Mouse (Mus musculus): ENCODE results near the gene Atg4a-ps.

Atg4a-ps gene

DNA sequence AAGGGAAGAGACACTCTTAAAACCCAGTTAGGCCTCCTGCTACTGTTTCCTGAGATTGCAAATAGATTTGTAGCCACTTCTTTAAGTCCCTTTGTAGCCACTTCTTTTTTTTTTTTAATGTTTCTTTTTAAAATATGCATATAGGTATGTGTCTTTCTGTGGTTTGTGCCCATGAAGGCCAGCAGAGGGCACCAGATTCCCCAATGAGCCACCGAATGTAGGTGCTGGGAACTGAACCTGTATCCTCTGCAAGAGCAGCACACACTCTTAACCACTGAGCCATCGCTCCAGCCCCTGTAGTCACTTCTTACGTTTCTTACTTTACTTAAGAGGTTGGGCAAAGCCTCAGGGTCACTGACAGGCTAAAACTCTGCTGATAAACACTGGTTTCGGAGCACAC is 19.4 kb downstream of the Atg4a-ps start:
- no peak for DNase-seq

DNA sequence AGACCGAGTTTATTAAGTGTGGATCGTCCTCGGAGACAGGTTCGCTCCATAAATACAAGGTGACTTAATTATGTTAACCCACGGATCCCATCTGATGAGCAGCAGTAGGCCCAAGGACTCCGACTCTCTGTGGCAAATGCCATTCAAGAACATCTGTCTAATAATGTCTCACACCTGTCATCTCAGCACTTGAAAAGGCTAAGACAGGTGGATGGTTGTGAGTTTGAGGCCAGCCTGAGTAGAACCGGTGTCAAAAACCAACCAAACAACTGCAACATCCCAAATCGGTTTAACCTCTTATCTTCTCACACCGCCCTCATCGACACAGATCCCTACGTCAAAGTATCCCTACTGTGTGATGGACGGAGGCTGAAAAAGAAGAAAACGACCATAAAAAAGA is 20.7 kb downstream of the Atg4a-ps start:
- no peak for DNase-seq

DNA sequence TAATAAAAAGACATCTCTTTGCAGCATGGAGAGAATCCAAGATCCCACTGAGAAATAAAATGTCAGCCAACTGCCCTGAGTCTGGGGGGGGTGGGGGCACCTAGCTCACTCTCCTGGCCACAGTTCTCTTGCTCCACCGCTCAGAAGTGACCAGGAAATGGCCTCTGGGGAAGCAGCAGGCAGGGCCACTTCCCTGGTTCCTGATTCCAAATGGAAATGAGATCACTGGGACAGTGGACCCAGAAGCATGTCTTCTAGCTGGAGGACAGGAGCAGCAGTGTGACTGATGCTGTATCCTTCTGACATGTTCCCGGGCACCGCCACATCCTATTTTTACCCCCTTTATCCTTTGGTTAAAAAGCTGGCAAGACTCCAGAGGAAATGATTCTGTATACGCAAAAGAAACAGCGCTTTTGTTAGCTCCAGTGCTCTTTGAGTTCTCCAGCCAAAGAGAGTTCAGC is 21.2 kb downstream of the Atg4a-ps start:
- no peak for DNase-seq

DNA sequence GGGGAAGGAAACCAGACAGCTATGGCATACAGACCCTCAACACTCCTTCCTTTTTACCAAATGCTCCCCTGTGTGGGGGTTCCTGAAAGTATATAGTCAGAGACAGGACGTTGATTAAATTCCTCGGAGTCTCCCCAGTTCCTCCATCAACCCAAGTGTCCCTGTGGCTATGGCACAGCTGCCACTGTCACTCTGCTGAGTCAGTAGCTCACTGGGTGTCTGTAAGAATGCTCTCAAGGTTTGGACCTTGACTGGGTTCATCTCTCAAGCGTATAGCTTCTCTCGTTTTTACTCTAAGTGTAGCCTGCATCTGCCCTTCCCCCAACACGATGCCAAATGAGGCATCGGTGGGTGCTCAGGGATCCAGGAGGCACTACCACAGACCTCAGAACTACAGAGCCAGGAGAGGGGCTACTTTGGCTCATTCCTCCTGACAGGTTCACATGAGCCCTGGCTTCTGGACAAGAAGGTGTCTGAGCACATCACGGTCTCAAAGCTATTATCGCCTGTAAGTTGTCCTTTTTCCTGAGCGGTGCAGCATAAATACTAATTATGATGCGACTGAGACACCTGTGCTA is 21.9 kb downstream of the Atg4a-ps start:
- no peak for DNase-seq

DNA sequence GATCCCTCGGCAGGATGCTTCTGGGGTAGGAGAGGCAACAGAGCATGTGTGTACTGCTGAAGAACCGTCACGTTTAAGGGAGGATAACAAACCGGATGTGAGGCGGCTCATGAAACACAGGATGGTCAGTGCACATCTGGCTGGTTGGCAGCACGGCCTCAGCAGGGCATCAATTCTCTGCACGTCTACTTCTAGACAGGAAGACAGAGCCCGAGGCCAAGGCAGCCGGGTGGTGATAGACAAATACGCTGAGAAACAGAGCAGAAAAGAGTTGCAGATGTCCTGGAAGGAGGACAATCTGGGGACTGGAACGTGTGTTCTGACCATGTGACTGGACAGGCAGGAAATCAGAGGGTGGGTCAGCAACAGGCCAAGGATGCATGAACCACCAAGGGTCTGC is 25.8 kb downstream of the Atg4a-ps start:
- DNase-seq: no peak

DNA sequence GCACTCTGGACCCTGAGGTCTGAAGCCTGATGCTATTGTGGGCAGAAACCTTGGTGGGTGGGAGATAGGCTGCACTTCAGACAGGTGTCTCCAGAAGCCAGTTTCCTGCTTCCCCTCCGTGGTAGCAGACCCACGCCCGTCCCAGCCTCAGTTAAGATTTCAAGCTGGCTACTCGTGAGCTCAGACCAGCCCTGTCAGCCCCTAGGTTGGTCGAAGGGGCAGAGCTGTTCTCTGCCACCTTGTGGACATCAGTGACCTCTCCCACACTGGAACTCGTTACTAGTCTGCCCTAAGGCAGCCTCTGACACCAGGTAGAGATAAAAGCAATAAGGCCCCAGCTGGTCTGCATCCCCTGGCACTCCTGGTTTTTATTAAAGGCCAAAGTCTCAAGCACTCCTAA is 28.9 kb downstream of the Atg4a-ps start:
- DNase-seq: no peak

DNA sequence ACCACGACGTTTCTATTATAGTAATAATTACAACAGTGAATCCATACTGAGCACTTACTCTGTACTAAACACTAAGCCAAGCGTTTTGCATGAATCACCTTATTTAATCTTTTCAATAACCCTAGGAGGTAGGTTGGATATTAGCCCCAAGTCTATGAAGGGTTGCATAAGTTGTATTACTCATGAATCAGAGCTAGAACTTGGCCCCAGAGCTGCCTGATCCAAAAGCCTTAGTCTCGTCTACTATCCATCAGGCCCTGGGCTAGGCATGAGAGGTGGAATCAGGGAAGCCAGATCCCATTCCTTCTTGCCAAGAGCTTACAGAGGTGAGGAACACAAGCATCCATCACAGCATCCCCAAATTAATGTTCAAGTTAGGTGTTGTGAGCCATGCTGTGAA is 30.2 kb downstream of the Atg4a-ps start:
- no peak for DNase-seq

DNA sequence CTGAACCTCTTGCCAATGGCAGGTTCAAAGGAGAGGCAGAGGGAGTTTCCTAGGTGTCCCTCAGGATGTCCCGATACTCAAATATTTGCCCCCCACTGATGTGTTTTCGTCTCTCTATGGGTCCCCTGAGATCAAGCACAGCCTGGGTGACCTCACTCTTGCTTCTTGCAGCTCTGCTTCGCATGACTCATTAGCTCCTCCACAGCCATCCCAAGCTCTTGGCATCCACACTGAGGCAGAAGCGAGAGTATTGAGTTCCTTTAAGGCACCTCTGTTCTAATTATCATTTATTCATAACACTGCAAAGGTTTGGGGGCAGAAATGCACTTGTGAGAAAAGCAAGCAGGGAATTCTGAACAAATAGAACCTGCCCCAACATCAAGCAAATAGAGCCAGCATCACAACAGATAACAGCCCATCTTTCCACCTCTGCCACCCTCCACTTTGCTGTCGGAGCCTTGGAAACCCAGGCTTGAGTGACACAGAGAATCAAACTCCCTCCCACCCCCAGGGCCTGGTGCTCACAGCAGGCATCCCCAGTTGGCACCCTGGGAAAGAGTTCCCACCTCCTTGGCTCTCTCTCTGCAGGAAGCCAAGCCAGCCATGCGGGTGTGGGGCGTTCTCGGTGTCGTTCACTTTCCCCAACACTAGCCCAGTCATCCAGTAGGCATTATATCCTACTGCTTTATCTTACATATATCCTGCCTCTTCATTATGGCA is 33.1 kb downstream of the Atg4a-ps start:
- DNase-seq: peak; percentile 67

DNA sequence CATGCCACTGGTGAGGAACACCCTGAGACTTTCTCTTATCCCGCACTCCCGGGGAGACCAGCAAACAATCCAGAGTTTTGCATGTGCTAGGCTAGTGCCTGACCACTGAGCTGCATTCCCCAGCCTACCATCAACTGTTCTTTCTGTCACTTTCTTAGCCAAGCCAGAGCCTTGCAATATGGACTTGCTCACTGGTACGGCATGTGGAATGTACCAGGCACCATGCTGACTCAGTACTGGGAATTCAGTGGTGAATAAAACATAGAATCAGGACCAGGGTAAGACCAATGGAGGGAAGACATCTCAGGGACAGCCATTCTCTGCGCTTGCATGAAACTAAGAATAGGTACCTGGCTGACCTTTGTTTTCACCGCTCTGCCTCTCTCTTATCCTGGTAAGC is 35.6 kb downstream of the Atg4a-ps start:
- DNase-seq: no peak

DNA sequence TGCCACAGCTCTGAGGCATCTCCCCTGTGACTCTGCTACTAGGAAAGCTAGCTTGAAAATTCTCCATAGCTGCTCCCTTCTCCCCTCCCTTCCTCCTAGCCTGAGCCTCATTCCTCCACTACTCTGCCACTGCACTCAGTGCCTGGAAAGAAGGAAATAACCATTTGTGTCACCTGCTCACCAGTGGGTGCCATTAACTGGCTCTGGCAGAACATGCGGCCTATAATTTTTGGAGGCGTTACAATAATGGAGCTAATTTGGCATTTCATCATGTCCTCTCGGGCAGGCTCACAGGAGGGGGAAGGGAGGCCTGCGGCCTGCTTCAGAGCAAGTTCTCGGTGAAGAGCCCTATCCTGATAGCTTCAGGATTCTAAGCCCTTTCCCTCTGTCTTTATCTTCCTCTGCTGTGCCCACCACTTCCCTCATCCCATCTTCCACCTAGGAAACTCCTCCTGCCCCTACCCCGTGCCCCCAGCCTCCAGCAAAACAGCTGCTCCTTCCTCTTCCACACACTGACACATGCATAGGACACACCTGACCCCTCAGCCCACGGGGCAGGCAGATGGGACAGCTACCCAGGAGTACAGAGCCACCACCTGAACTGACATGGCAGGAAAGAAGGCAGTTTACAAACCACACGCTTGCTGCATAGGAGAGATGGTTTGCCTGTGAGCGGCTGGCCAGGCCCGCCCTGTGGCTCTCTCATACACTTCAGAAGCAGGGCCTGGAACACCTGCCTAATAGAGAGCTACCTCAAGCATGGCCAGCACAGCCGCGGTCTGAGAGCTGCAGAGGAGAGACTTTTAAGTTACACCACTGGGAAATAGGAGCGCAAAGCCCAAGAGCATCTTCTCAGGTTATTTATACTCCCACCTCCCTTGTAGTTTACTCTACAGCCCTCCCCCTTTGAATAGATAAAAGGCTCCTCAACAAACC is 38.9 kb downstream of the Atg4a-ps start:
- DNase-seq: no peak

DNA sequence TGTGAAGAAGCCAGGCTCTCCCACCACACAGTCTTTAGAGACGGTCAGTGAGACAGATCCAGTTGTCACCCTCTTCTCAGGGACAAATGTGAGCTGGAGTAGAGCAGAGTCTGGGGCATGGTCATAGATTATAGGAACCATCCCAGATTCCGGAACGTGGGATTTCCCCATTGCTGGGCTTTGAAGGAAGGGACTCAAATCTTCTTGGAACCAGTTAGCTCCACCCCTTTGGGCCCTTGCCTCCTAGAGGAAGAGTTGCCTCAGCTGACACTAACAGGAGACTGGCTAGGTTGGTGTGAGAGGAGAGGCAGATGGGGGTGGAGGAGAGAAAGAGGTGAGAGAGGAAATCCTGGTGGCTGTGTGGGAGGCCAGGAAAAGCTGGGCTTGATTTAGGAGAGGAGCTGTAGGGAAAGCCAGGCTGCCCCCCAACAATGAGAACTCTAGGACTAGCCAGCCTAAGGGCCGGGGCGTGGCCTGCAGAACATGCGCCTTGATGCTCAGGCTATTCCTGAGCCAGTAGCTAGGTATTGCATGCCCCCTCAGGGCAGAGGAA is 39.7 kb downstream of the Atg4a-ps start:
- peak; percentile 54 for DNase-seq

DNA sequence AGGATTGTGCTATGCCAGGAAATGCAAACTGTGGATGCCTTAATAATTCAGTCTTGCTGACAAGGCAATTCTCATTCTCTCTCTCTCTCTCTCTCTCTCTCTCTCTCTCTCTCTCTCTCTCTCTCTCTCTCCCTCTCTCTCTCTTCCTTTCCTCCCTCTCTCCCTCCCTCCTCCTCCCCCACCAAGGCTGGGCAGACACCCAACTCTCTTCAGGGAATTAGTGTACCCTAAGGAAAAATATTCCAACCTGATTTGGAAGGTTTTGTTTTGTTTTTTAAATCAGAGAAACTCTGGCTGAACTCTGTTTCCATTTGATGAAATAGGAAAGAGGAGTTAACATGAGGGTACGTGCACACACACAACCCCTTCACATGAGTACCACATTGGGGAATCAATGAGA is 44.3 kb downstream of the Atg4a-ps start:
- DNase-seq: no peak

DNA sequence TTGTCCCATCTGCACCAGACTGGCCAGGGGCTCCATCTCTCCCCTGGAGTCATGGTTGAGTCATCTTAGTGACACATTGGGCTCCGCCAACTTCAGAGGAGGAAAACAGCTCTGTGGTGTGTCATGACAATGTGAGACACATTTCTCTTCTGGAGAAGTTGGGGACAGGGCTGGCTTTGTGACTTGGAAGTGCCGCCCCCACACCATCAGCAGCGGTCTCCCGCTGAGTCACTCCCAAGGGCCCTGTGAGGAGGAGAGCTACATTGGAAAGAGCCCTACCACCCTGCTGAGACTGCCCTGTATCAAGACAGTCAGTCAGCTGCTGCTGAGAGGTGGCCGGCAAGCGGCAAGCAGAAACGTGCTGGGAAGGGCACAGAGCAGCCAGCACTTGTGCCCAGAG is 44.9 kb downstream of the Atg4a-ps start:
- DNase-seq: peak; percentile 89

DNA sequence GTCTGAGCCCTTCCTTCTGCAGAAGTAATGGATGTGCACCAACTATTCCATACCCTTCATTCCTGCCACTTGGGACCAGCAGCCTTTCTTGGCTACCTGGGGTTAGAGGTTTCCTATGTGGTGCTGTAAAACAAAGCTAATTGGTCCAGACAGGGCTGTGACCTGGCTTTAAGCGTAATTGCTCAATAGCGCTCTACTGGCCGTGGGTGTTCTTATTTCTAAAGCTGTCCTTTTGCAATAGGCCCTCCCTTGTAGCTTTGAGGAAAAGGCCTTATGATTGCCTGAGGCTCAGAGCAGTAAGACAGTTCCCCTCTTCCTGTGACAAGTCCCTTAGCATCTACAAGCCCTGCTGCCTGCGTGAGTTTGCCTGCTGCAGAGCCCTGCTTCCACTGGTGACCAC is 48.3 kb downstream of the Atg4a-ps start:
- no peak for DNase-seq

DNA sequence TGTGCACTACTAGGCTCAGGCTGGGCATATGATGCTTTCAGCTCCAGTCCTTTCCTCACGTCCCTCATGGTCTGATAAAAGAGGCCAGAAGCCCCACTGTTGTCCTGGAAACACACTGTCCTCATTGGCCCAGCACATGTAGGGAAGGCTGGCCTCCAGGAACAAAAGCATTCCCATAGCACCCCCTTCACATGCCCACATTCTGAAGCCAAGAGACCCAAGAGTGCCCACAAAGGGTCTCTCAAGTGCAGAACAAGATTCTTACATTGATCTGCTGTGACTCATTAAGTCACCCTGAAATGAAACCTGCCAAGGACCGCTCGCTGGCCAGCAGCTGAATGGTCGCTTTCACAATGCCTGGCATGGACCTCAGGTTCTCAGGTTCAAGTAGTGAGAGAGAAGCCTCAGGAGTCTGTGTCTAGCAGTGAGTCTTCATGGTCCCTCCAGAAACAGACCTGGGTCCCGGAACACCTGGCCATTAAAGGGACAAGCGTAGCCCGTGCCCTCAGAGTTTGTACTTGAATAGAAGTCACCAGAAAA is 50.5 kb downstream of the Atg4a-ps start:
- DNase-seq: no peak
